Mouse (Mus musculus): Measurements from ENCODE around the gene Psors1c2. TPM values are rescaled to one million over a fixed set of nuclear protein-coding genes. Genes with fewer than 3 reads are reported as not detected.
"Not testable (repeated sequence)": the region's sequence is repeated elsewhere in the genome, so short reads cannot be mapped to it uniquely, and the experiment has no call there.

The Psors1c2 gene
- polyA plus RNA-seq, 1 experiment from 2014 or later: 0.47 TPM

DNA sequence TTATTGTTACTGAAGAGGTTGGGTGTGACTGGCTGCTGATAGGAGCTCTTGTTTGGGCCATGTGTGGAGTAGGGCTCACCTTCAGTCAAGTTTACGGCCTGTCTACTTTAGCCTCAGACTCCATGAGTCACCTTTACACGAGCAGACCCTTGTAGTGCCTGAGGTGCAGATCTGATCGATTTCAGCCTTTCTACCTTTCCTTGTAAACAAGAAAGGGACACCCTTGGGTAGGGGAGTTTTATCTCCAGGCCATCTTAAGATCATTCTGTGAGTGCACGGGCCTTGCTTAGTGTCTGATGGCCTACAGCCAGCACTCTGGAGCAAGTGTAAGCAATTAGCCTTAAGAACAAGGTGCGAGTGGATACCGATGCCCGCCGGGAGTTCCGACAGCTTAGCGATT, 26.1 kb upstream of the Psors1c2 start:
- no peak for ATAC-seq (ENCODE audit: low read depth)
- H3K36me3 ChIP-seq: no peaks in the 10 kb centered on the region
- no peak overlapping the region for H3K4me2 ChIP-seq
- H3K27ac ChIP-seq (replicated peaks): no peak overlapping the region
- H3K4me3 ChIP-seq: no peak overlapping the region
- 0 out of 2 replicates have a peak, but pooled peaks cover 4% of the 10 kb centered on the region for H3K4me1 ChIP-seq (replicated peaks)
- peaks cover 39% of the 10 kb centered on the region for H3K27me3 ChIP-seq
- no peaks in the 10 kb centered on the region for H3K9me3 ChIP-seq
- 19% methylated on average over 10 of the region's 10 CpGs for whole genome bisulfite sequencing
- H3K9ac ChIP-seq: no peak overlapping the region

DNA sequence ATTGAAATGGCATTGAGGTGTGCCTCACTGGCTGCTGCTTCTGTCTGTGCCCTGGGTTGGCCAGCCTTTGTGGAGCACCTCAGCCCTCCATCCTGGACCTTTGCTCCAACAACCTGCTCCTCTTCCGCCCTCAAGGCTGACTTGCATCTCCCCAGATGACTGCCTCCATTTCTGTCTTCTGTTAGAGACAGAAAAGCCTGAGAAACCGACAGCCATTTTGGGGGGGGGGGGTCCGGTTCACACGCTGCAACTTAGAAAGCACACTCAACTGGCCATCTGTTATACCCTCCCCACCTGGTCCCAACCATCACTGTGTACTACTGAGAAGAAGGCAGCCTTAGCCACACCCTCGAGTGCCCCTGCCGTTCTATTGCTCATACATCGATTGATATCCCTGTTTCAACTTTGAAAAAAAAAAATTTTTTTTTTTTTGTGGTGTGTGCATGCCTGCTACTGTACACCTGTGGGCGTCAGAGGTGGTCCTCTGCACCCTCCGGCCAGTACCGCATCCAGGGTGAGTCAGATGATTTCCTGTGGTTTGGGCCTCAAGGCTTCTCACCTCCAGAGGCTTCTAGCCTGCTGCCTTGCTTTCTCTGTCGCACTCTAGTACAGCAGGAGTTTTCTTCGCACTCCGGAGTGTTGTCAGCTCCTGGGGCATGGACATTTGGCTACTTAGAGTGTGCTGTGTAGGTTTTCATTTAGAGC, 25.3 kb upstream of the Psors1c2 start:
- no peak overlapping the region for H3K9ac ChIP-seq
- no peaks in the 10 kb centered on the region for H3K36me3 ChIP-seq
- H3K27ac ChIP-seq (replicated peaks): no peak overlapping the region
- H3K4me3 ChIP-seq: no peak overlapping the region
- H3K4me2 ChIP-seq: no peak overlapping the region
- no peak for ATAC-seq (ENCODE audit: low read depth)
- peaks cover 39% of the 10 kb centered on the region for H3K27me3 ChIP-seq
- WGBS: 29% methylated on average over 13 of the region's 13 CpGs
- H3K4me1 ChIP-seq (replicated peaks): 0 out of 2 replicates have a peak, but pooled peaks cover 4% of the 10 kb centered on the region
- no peaks in the 10 kb centered on the region for H3K9me3 ChIP-seq

DNA sequence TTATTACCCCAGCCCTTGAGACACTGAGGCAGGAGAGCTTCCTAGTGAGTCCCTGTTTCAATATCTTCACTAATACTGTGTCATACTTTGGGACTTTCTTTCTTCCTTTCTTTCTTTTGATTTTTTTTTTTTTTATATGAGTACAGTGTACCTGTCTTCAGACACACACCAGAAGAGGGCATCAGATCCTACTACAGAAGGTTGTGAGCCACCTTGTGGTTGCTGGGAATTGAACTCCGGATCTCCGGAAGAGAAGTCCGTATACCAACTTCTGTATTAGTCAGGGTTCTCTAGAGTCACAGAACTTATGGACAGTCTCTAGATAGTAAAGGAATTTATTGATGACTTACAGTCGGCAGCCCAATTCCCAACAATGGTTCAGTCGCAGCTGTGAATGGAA, 24.7 kb upstream of the Psors1c2 start:
- not testable (repeated sequence) for ATAC-seq (ENCODE audit: low read depth); H3K9ac ChIP-seq; H3K4me3 ChIP-seq; H3K4me1 ChIP-seq (replicated peaks); H3K27ac ChIP-seq (replicated peaks); H3K36me3 ChIP-seq; H3K9me3 ChIP-seq; H3K4me2 ChIP-seq
- peaks cover 39% of the 10 kb centered on the region for H3K27me3 ChIP-seq
- WGBS: 57% methylated on average over 5 of the region's 5 CpGs

DNA sequence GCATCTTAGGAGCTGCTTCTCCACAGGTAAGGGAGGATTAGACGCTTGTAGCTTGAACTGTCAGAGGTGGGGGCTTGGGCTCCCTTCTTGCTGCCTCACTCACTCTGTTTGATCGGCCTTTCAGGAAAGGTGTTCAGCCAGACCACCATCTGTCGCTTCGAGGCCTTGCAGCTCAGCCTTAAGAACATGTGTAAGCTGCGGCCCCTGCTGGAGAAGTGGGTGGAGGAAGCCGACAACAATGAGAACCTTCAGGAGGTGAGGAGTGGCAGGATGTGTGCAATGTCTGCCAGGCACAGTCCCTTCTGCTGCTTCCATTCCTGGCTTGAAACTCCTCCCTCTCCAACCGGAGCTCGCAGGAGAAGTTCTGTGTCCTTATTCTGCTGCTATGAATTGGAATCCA, 23.7 kb upstream of the Psors1c2 start:
- H3K27ac ChIP-seq (replicated peaks): no peak overlapping the region
- H3K4me3 ChIP-seq: no peak overlapping the region
- no peaks in the 10 kb centered on the region for H3K9me3 ChIP-seq
- peaks cover 39% of the 10 kb centered on the region for H3K27me3 ChIP-seq
- H3K4me1 ChIP-seq (replicated peaks): 0 out of 2 replicates have a peak, but pooled peaks cover 4% of the 10 kb centered on the region
- H3K36me3 ChIP-seq: no peaks in the 10 kb centered on the region
- WGBS: 45% methylated on average over 8 of the region's 8 CpGs
- ATAC-seq (ENCODE audit: low read depth): no peak
- no peak overlapping the region for H3K9ac ChIP-seq
- H3K4me2 ChIP-seq: no peak overlapping the region

DNA sequence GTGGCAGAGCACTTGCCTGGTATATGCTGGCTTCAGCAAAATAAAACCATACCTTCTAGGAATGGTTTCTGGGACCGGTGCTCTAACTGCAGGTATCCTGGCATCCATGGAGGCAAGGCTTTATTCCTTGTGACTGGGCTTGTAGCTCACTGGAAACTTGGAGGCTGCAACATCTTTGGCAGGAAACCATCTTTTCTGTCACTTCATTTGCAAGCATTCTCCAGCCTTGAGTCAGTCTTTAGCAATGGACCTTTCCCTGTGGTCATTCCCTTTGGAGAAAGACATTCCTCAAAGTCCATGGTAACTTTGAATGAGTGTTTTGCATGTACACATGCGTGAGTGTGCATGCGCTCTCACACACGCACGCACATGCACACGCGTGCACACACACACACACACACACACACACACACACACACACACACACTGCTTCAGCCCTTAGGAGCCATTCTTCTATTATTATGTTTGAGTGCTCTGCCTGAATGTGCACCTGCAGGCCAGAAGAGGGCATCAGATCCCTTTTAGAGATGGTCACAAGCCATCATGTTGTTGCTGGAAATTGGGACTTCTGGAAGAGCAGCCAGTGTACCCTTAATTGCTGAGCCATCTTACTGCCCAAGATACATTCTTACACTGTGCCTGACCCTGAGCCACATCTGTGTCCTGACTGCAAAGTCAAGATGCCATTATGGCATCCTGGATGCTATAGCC, 19.9 kb upstream of the Psors1c2 start:
- Histone ChIP-seq H3K27ac (replicated peaks) (no peak overlapping the region), H3K9me3 (no peaks in the 10 kb centered on the region), H3K27me3 (peaks cover 10% of the 10 kb centered on the region), H3K4me1 (replicated peaks) (peaks cover 30% of the 10 kb centered on the region), H3K9ac (0 out of 2 replicates have a peak overlapping the region, but pooled peaks have one; percentile 22), H3K36me3 (no peaks in the 10 kb centered on the region), H3K4me3 (no peak overlapping the region), H3K4me2 (no peak overlapping the region)
- ATAC-seq (ENCODE audit: low read depth): no peak
- WGBS: 86% methylated on average over 7 of the region's 7 CpGs

DNA sequence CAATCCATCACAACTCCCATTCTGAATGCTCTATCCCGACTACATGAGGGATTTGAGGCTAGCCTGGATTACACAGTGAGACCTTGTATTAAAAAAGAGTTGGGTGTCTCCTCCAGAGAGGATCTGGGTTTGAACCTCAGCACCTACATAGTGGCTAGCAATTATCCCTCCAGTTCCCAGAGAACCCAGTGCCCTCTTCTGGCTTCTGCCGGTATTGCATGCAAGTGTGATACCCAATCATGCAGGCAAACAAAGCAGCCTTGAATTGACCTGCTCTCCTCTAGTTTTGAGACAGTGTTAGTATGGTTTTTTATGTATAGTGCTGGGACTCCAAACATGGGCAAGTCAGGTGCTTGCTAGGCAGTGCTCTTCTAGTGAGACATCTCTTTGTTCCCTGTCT, 19.1 kb upstream of the Psors1c2 start:
- H3K27me3 ChIP-seq: peaks cover 8% of the 10 kb centered on the region; the same call in 1 of the 2 replicates
- no peaks in the 10 kb centered on the region for H3K9me3 ChIP-seq
- H3K4me1 ChIP-seq (replicated peaks): peaks cover 31% of the 10 kb centered on the region
- no peak for ATAC-seq (ENCODE audit: low read depth)
- no peaks in the 10 kb centered on the region for H3K36me3 ChIP-seq
- H3K4me3 ChIP-seq: no peak overlapping the region
- WGBS: 21% methylated on average over 2 of the region's 2 CpGs
- H3K4me2 ChIP-seq: no peak overlapping the region
- no peak overlapping the region for H3K27ac ChIP-seq (replicated peaks)
- H3K9ac ChIP-seq: no peak overlapping the region

DNA sequence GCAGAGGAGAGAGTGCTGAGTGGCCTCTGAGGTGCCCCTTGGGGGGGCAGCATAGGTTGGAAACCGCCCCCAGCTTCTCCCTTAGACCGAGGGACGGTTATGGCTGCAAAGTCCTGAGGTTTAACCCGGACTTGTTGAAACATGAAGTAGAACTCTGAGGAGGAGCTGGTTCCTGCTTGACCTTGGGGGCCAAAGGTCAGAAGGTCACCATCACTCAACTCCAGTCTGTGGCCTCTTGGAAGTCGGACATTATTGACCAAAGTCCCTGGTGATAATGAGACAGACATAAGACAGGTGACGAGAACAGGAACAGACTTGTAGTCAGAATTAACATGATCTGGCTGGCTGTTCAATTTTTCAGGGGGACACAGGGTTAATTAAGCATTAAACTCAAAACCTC, 18.2 kb upstream of the Psors1c2 start:
- Histone ChIP-seq H3K9me3 (no peaks in the 10 kb centered on the region), H3K4me3 (0 out of 2 replicates have a peak overlapping the region, but pooled peaks have one; percentile 48), H3K27ac (replicated peaks) (no peak overlapping the region), H3K4me1 (replicated peaks) (peaks cover 31% of the 10 kb centered on the region), H3K27me3 (peaks cover 8% of the 10 kb centered on the region; the same call in 1 of the 2 replicates), H3K36me3 (no peaks in the 10 kb centered on the region), H3K4me2 (peak overlapping the region; percentile 71), H3K9ac (peak overlapping the region; percentile 67; the same call in 1 of the 2 replicates)
- ATAC-seq (ENCODE audit: low read depth): no peak
- 42% methylated on average over 6 of the region's 6 CpGs for WGBS

DNA sequence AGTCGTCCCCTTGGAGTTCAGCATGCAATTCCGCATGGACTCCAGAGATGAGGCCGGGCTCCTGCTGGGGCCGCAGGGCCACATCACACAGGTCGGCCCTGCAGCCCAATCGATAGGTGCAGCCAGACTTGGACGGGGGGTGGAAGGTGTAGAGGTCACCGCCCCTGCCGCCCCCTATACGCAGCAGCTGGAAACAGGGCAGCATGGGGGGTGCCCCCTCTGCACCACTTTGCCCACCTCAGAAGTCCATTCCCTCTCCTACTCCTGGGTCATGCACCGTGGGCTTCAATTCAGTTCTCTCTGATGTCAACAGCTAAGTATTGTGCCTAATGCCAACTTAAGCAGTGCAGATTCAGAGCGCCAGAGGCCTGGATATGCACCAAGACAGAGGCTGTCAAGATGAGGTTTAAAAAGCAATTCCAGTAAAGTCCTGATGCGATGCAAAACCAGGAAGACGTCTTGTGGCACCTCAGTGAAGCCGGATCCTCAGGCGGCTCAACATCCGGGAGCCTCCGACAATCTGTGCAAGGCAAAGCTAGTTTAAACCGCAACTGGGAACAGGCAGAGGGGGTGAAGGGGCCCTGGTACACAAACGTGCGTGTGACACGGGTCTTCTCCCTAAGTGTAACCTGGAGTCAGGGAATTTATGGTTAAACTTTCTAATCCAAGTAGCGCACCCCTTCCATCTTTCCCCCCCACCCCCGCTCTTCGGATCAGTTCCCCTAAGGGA, 16.9 kb upstream of the Psors1c2 start:
- Histone ChIP-seq H3K4me2 (peak overlapping the region; percentile 71), H3K27me3 (peaks cover 8% of the 10 kb centered on the region; the same call in 1 of the 2 replicates), H3K9ac (peak overlapping the region; percentile 67), H3K9me3 (no peaks in the 10 kb centered on the region), H3K4me1 (replicated peaks) (peaks cover 31% of the 10 kb centered on the region), H3K27ac (replicated peaks) (no peak overlapping the region), H3K36me3 (no peaks in the 10 kb centered on the region), H3K4me3 (peak overlapping the region; percentile 48)
- 7% methylated on average over 25 of the region's 25 CpGs for whole genome bisulfite sequencing
- peak; percentile 28 for ATAC-seq (ENCODE audit: low read depth)

DNA sequence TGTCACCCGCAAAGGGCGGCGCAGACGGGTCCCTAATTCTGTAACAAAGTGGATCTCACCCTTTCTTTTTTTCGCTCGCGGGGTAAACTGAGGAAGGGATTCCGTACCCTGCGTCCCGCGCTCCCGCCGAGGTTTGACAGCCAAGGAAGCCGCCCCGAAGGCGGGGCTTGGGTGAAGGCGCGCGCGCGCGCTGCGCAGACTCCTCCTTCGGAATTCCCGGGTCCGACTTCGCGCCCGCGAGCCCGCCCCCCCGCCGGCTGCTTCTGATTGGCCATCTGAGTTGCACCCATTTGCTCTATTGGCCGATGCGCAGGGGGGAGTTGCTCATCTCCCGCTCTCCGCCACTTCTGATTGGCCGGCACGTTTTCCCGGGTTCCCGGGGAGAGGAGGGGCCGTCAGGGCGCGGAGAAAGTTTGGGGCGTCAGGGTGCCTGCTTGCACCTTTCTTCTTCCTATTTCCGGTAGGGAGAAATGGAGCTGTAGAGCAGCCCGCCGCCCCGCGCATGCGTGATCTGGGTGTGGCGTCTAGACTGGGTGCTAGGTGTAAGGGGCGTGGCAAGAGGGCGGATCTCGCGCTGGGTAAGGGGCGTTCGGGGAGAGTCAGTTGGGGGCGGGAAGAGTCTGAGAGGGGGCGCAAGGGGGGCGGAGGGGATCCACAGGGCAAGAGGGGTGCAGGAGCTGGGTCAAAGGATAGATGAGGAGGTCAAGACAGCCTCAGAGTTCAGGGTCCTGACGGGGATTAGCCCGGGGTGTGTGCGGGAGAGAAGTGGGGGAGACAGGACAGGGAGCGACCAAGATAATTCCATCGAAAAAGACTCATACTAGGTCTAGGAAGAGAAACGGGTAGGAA, 16.1 kb upstream of the Psors1c2 start, which contains the start of the genes Tcf19 and Cchcr1:
Tcf19 (minus strand) TSS at position 173 of the 849 bp plus-strand sequence.
Cchcr1 (plus strand) TSS at position 449 of the 849 bp plus-strand sequence.
- WGBS: under 1% methylated on average over 67 of the region's 67 CpGs

DNA sequence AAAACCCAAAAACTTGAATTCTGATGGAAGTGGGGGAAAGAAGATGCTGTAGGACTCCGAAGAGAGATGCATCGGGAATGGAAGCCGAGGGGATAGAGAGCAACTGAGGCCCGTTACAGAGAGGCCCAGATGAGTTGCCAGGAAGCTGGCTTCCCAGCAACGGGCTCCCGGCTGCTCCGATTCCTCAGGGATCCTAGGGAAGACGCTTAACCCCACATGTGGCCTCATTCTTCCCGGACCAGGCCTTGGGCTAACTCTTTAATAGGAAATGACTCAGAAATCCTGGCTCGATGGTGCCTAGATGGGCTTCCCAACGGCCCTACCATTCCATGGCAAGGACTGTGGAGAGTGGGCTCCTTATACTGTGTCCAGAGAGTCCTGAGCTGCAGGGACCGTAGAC, 15.5 kb upstream of the Psors1c2 start:
- Histone ChIP-seq H3K27ac (replicated peaks) (no peak overlapping the region), H3K9ac (peak overlapping the region; percentile 58)
- no peak for ATAC-seq (ENCODE audit: low read depth)

More for the DNA sequence above, 16.1 kb upstream of the Psors1c2 start, which contains the start of the genes Tcf19 and Cchcr1:
- Histone ChIP-seq H3K27ac (replicated peaks) (no peak within 1 kb of the TSS), H3K27me3 (peaks cover 8% of the 10 kb centered on the region; the same call in 1 of the 2 replicates), H3K4me3 (peak within 1 kb of the TSS; percentile 48), H3K4me1 (replicated peaks) (peaks cover 31% of the 10 kb centered on the region), H3K9me3 (no peaks in the 10 kb centered on the region), H3K4me2 (peak within 1 kb of the TSS; percentile 71), H3K36me3 (no peaks in the 10 kb centered on the region), H3K9ac (peak within 1 kb of the TSS; percentile 67)
- ATAC-seq (ENCODE audit: low read depth): peak; percentile 95

DNA sequence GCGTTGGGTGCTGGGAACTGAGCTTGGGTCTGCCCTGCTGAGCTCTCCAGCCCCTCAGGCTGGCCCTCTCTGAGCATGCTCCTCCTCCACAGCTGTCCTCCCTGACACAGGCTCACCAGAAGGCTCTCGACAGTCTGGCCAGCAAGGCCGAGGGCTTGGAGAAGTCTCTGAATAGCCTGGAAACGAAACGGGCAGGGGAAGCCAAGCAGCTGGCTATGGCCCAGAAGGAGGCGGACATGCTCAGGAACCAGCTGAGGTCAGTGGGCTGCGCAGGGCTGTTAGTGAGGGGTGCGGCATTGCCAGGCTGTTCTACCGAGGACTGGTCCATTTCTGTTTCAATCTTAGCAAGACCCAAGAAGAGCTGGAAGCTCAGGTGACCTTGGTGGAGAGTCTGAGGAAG, 8.6 kb upstream of the Psors1c2 start:
- H3K9me3 ChIP-seq: no peaks in the 10 kb centered on the region
- H3K4me1 ChIP-seq (replicated peaks): no peaks in the 10 kb centered on the region
- 87% methylated on average over 9 of the region's 9 CpGs for WGBS
- ATAC-seq (ENCODE audit: low read depth): no peak
- H3K4me3 ChIP-seq: no peak overlapping the region
- H3K27ac ChIP-seq (replicated peaks): no peak overlapping the region
- no peak overlapping the region for H3K4me2 ChIP-seq
- H3K36me3 ChIP-seq: peaks cover 24% of the 10 kb centered on the region; the same call in 1 of the 2 replicates
- H3K27me3 ChIP-seq: no peaks in the 10 kb centered on the region
- no peak overlapping the region for H3K9ac ChIP-seq

More for the DNA sequence above, 15.5 kb upstream of the Psors1c2 start:
- Histone ChIP-seq H3K4me1 (replicated peaks) (peaks cover 31% of the 10 kb centered on the region), H3K4me2 (peak overlapping the region; percentile 71), H3K9me3 (no peaks in the 10 kb centered on the region), H3K4me3 (peak overlapping the region; percentile 48), H3K36me3 (no peaks in the 10 kb centered on the region), H3K27me3 (peaks cover 8% of the 10 kb centered on the region; the same call in 1 of the 2 replicates)
- WGBS: 9% methylated on average over 12 of the region's 12 CpGs
